Mouse (Mus musculus) stomach, postnatal 0 days (tissue): ENCODE results near the gene Hba-a2.

Source experiments
- CTCF ChIP-seq: IDR thresholded peaks from 2 replicates; pipeline ENCODE4 v1.5.1; 2016; ENCODE audit warnings: antibody characterized with exemption, low read depth, mild to moderate bottlenecking, moderate library complexity
- EP300 ChIP-seq: optimal IDR thresholded peaks from 2 replicates; pipeline ENCODE3; 2016; ENCODE audit warnings: antibody characterized with exemption

GRCm38 (mm10) chr11:32267188-32267884, 29.0 kb upstream of the Hba-a2 start, which contains the start of gene Nprl3:
- TF ChIP-seq CTCF (no peak), EP300 (peak; percentile 96)
